Mouse (Mus musculus) gastrocnemius, postnatal 10 days (tissue): ENCODE data around the gene Tbx15. TPM values are rescaled to one million over a fixed set of nuclear protein-coding genes. Genes with fewer than 3 reads are reported as not detected.
A peak's percentile ranks its signal among the peaks of the same experiment; 100 is the strongest.

Source experiments
- DNase-seq: peaks from one replicate; pipeline ENCODE4 v3.0.0; 2021; ENCODE audit warnings: mixed read lengths
- total RNA-seq, 2 experiments: library from RNA; stranded (reverse); gene quantifications; 2 replicates each; pipeline ENCODE4 v1.2.3; 2021

Gene Tbx15
- total RNA-seq, 2 experiments from 2014 or later, result 102 to 118 TPM

GRCm38 (mm10) chr3:99277973-99278580 is 37.9 kb downstream of the Tbx15 start:
- no peak for DNase-seq

- no peak for DNase-seq
Observed at GRCm38 (mm10) chr3:99279718-99280117, 39.5 kb downstream of the Tbx15 start.

GRCm38 (mm10) chr3:99281453-99281852 is 41.3 kb downstream of the Tbx15 start:
- DNase-seq, result no peak

- no peak for DNase-seq
Observed at GRCm38 (mm10) chr3:99288302-99288701, 48.1 kb downstream of the Tbx15 start.

- peak; percentile 68 for DNase-seq
Observed at GRCm38 (mm10) chr3:99290064-99290702, 50.0 kb downstream of the Tbx15 start.

- no peak for DNase-seq
Observed at GRCm38 (mm10) chr3:99290878-99291277, 50.7 kb downstream of the Tbx15 start.

GRCm38 (mm10) chr3:99291386-99291785 is 51.2 kb downstream of the Tbx15 start:
- DNase-seq, result no peak

GRCm38 (mm10) chr3:99292531-99292931 is 52.4 kb downstream of the Tbx15 start:
- DNase-seq, result peak; percentile 16

GRCm38 (mm10) chr3:99294209-99294608 is 54.0 kb downstream of the Tbx15 start:
- peak; percentile 28 for DNase-seq

- no peak for DNase-seq
Observed at GRCm38 (mm10) chr3:99295301-99295700, 55.1 kb downstream of the Tbx15 start.

GRCm38 (mm10) chr3:99296186-99296585 is 56.0 kb downstream of the Tbx15 start:
- DNase-seq, result peak; percentile 22

- DNase-seq, result no peak
Observed at GRCm38 (mm10) chr3:99300846-99301245, 60.7 kb downstream of the Tbx15 start.

- DNase-seq, result no peak
Observed at GRCm38 (mm10) chr3:99310877-99311276, 70.7 kb downstream of the Tbx15 start.

- no peak for DNase-seq
Observed at GRCm38 (mm10) chr3:99311943-99312635, 71.9 kb downstream of the Tbx15 start.

GRCm38 (mm10) chr3:99322345-99322744 is 82.2 kb downstream of the Tbx15 start:
- DNase-seq, result no peak

- no peak for DNase-seq
Observed at GRCm38 (mm10) chr3:99329316-99329715, 89.1 kb downstream of the Tbx15 start.

GRCm38 (mm10) chr3:99331086-99331485 is 90.9 kb downstream of the Tbx15 start:
- no peak for DNase-seq

GRCm38 (mm10) chr3:99336866-99337265 is 96.7 kb downstream of the Tbx15 start:
- DNase-seq, result no peak

GRCm38 (mm10) chr3:99338756-99339155 is 98.6 kb downstream of the Tbx15 start:
- peak; percentile 51 for DNase-seq

- DNase-seq, result no peak
Observed at GRCm38 (mm10) chr3:99340021-99340420, 99.8 kb downstream of the Tbx15 start.

- no peak for DNase-seq
Observed at GRCm38 (mm10) chr3:99379616-99380250, 139.6 kb downstream of the Tbx15 start.

GRCm38 (mm10) chr3:99387127-99387526 is 146.9 kb downstream of the Tbx15 start:
- DNase-seq, result no peak
